Mouse (Mus musculus) lung, embryonic 16.5 days (tissue): Measurements from ENCODE around the gene Bub1b. TPM values are rescaled to one million over a fixed set of nuclear protein-coding genes. Genes with fewer than 3 reads are reported as not detected.

Source experiments
- ATAC-seq: fragments of 200-750 bp; cut with Nextera tagmentation; 2 replicates; pipeline ENCODE4 v1.8.0; 2017; ENCODE audit warnings: low read depth, mild to moderate bottlenecking, moderate library complexity
- H3K27ac ChIP-seq: fragments of 300-500 bp; sonication (generic); 2 replicates; pipeline ENCODE4 v1.5.1; 2014; ENCODE audit warnings: mild to moderate bottlenecking, control low read depth, low read length
- H3K27me3 ChIP-seq: fragments of 300-500 bp; sonication (generic); 2 replicates; pipeline ENCODE4 v1.6.1; 2014; ENCODE audit warnings: low read depth, low read length, mixed read lengths; ENCODE audit not compliant: control insufficient read depth, insufficient read depth
- H3K36me3 ChIP-seq: fragments of 300-500 bp; sonication (generic); 2 replicates; pipeline ENCODE4 v1.6.1; 2014; ENCODE audit warnings: low read length; ENCODE audit not compliant: control insufficient read depth, insufficient read depth
- H3K4me1 ChIP-seq: fragments of 300-500 bp; sonication (generic); replicated peaks from 2 replicates; pipeline ENCODE4 v1.6.1; 2014; ENCODE audit warnings: low read length, mixed read lengths; ENCODE audit not compliant: control insufficient read depth, insufficient read depth
- H3K4me2 ChIP-seq: fragments of 300-500 bp; sonication (generic); 2 replicates; pipeline ENCODE4 v1.6.1; 2014; ENCODE audit warnings: low read depth, low read length, control low read depth
- H3K4me3 ChIP-seq: fragments of 300-500 bp; sonication (generic); 2 replicates; pipeline ENCODE4 v1.5.1; 2014; ENCODE audit warnings: mild to moderate bottlenecking, low read length, control low read depth
- H3K9ac ChIP-seq: fragments of 300-500 bp; sonication (generic); 2 replicates; pipeline ENCODE4 v1.6.1; 2014; ENCODE audit warnings: low read length, control low read depth
- H3K9me3 ChIP-seq: fragments of 300-500 bp; sonication (generic); 2 replicates; pipeline ENCODE4 v1.6.1; 2016; ENCODE audit warnings: low read length; ENCODE audit not compliant: control insufficient read depth
- WGBS: fragments of 180-500 bp; shearing (Covaris S2); extraction: QIAGEN DNeasy Blood & Tissue Kit; methylation state at CpG from one replicate; pipeline ENCODE4 v1.1.7; 2014; 5-methylcytosine and 5-hydroxymethylcytosine counted together
- polyA plus RNA-seq: library from polyadenylated mRNA; unstranded; fragments of >200 nt; fragmentation: Nextera tagmentation; extraction: Ambion mirVana; gene quantifications from 2 replicates; pipeline ENCODE4 v1.2.1, GENCODE M21; 2015

Bub1b gene
- polyA plus RNA-seq, 1 experiment from 2014 or later, result 106 TPM

- H3K9ac ChIP-seq, result no peak overlapping the region
- peak overlapping the region; percentile 59 for H3K27ac ChIP-seq
- 34% methylated on average over 1 of the region's 1 CpGs for WGBS
- peaks cover 34% of the 10 kb centered on the region for H3K4me1 ChIP-seq
- H3K36me3 ChIP-seq, result no peaks in the 10 kb centered on the region
- H3K4me2 ChIP-seq, result no peak overlapping the region
- H3K4me3 ChIP-seq, result no peak overlapping the region
- H3K9me3 ChIP-seq, result no peaks in the 10 kb centered on the region
- H3K27me3 ChIP-seq, result peaks cover 5% of the 10 kb centered on the region
- ATAC-seq, result peak; percentile 30
These were observed 61.1 kb downstream of the Bub1b start for GRCm38 (mm10) chr2:118659077-118659476.

- Histone ChIP-seq H3K4me2 (peak overlapping the region; percentile 63), H3K4me1 (peaks cover 34% of the 10 kb centered on the region), H3K27ac (no peak overlapping the region), H3K9ac (peak overlapping the region; percentile 64; the same call in 1 of the 2 replicates), H3K9me3 (no peaks in the 10 kb centered on the region), H3K36me3 (no peaks in the 10 kb centered on the region), H3K4me3 (peak overlapping the region; percentile 56), H3K27me3 (peaks cover 5% of the 10 kb centered on the region)
- WGBS, result 69% methylated on average over 12 of the region's 12 CpGs
- no peak for ATAC-seq
These were observed 61.5 kb downstream of the Bub1b start for GRCm38 (mm10) chr2:118659493-118659892.

- Histone ChIP-seq H3K4me1 (peaks cover 34% of the 10 kb centered on the region), H3K36me3 (no peaks in the 10 kb centered on the region), H3K9ac (peak overlapping the region; percentile 64), H3K9me3 (no peaks in the 10 kb centered on the region), H3K27ac (no peak overlapping the region), H3K27me3 (peaks cover 5% of the 10 kb centered on the region), H3K4me2 (peak overlapping the region; percentile 63), H3K4me3 (peak overlapping the region; percentile 56)
- WGBS, result 0% methylated on average over 4 of the region's 4 CpGs
- ATAC-seq, result peak; percentile 51
These were observed 62.0 kb downstream of the Bub1b start for GRCm38 (mm10) chr2:118659998-118660452.

GRCm38 (mm10) chr2:118661891-118662290, 63.9 kb downstream of the Bub1b start:
- Histone ChIP-seq H3K9ac (no peak overlapping the region), H3K4me1 (peaks cover 27% of the 10 kb centered on the region), H3K4me2 (no peak overlapping the region), H3K36me3 (no peaks in the 10 kb centered on the region), H3K27me3 (peaks cover 5% of the 10 kb centered on the region), H3K9me3 (no peaks in the 10 kb centered on the region), H3K27ac (no peak overlapping the region), H3K4me3 (no peak overlapping the region)
- 62% methylated on average over 9 of the region's 9 CpGs for WGBS
- ATAC-seq, result no peak

- Histone ChIP-seq H3K27ac (no peak within 1 kb of the TSS), H3K36me3 (no peaks in the 10 kb centered on the region), H3K9me3 (no peaks in the 10 kb centered on the region), H3K27me3 (peaks cover 5% of the 10 kb centered on the region), H3K4me3 (peak within 1 kb of the TSS; percentile 44), H3K9ac (peak within 1 kb of the TSS; percentile 58), H3K4me1 (peaks cover 24% of the 10 kb centered on the region), H3K4me2 (peak within 1 kb of the TSS; percentile 67)
- ATAC-seq, result peak; percentile 11; the same call in 1 of the 2 replicates
- 2% methylated on average over 37 of the region's 37 CpGs for WGBS
These were observed 65.1 kb downstream of the Bub1b start, which contains the start of gene Pak6 for GRCm38 (mm10) chr2:118662902-118663803. Gene Pak6 (plus strand): TSS chr2:118663303.

GRCm38 (mm10) chr2:118663804-118664766, 66.1 kb downstream of the Bub1b start:
- no peaks in the 10 kb centered on the region for H3K9me3 ChIP-seq

GRCm38 (mm10) chr2:118664975-118665516, 67.0 kb downstream of the Bub1b start:
- H3K4me2 ChIP-seq, result no peak overlapping the region
- peaks cover 13% of the 10 kb centered on the region for H3K4me1 ChIP-seq
- no peak for ATAC-seq

More at GRCm38 (mm10) chr2:118663804-118664766, 66.1 kb downstream of the Bub1b start:
- Histone ChIP-seq H3K36me3 (no peaks in the 10 kb centered on the region), H3K27me3 (peaks cover 5% of the 10 kb centered on the region), H3K9ac (peak overlapping the region; percentile 58), H3K4me3 (peak overlapping the region; percentile 44), H3K4me2 (peak overlapping the region; percentile 67), H3K4me1 (peaks cover 20% of the 10 kb centered on the region), H3K27ac (no peak overlapping the region)
- peak; percentile 64 for ATAC-seq
- WGBS, result 45% methylated on average over 19 of the region's 19 CpGs

GRCm38 (mm10) chr2:118665616-118666015, 67.6 kb downstream of the Bub1b start:
- WGBS, result 80% methylated on average over 4 of the region's 4 CpGs
- no peaks in the 10 kb centered on the region for H3K9me3 ChIP-seq
- H3K4me3 ChIP-seq, result no peak overlapping the region
- H3K9ac ChIP-seq, result no peak overlapping the region
- H3K4me2 ChIP-seq, result no peak overlapping the region
- no peak for ATAC-seq
- peaks cover 5% of the 10 kb centered on the region for H3K27me3 ChIP-seq
- no peak overlapping the region for H3K27ac ChIP-seq
- H3K4me1 ChIP-seq, result peaks cover 13% of the 10 kb centered on the region
- no peaks in the 10 kb centered on the region for H3K36me3 ChIP-seq

More at GRCm38 (mm10) chr2:118664975-118665516, 67.0 kb downstream of the Bub1b start:
- H3K4me3 ChIP-seq, result no peak overlapping the region
- H3K9ac ChIP-seq, result no peak overlapping the region
- no peaks in the 10 kb centered on the region for H3K9me3 ChIP-seq
- H3K27ac ChIP-seq, result no peak overlapping the region
- no peaks in the 10 kb centered on the region for H3K36me3 ChIP-seq
- H3K27me3 ChIP-seq, result peaks cover 5% of the 10 kb centered on the region
- 39% methylated on average over 3 of the region's 3 CpGs for WGBS
